Mouse (Mus musculus) liver, embryonic 14.5 days (tissue): Measurements from ENCODE around the gene Vamp8.

Experiments
- CTCF ChIP-seq: IDR thresholded peaks from 2 replicates; pipeline ENCODE4 v1.5.1; 2016; ENCODE audit warnings: antibody characterized with exemption, low read depth, control low read depth
- EP300 ChIP-seq: IDR thresholded peaks from 2 replicates; pipeline ENCODE4 v1.6.1; 2016; ENCODE audit warnings: antibody characterized with exemption, low read depth

DNA sequence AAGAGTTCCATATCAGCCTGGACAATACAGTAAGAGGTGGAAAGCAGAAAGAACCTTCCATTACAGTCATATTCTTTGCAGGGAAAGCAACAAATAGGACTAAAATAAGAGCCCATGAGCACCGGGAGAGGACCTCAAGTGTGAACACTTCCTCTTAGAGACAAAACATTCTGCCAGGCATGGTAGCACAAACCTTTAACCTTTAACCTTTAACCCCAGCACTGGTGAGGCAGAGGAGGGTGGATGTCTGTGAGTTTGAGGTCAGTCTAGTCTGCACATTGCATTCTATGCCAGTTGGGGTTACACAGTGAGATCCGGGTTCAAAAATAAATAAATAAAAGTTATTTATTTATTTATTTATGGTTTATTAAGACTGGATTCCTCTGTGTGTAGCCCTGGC lies 50.0 kb downstream of the Vamp8 start:
- TF ChIP-seq CTCF (no peak), EP300 (no peak)
